Mouse (Mus musculus) gastrocnemius, postnatal 36 days (tissue): ENCODE data around the gene Atxn1. TPM values are rescaled to one million over a fixed set of nuclear protein-coding genes. Genes with fewer than 3 reads are reported as not detected.
A peak's percentile ranks its signal among the peaks of the same experiment; 100 is the strongest.

Source experiments
- DNase-seq, 2 experiments: peaks; one replicate each; pipeline ENCODE4 v3.0.0; 2022
- intact Hi-C: fragments of 180-260 bp; cut with DNase I; formaldehyde crosslinking; loops from one replicate; pipeline ENCODE4 v1.15.1; 2025
- total RNA-seq, 2 experiments: library from RNA; stranded (reverse); gene quantifications; 2 replicates each; pipeline ENCODE4 v1.2.3; 2021

Atxn1 gene
- total RNA-seq, 2 experiments from 2014 or later = 33.7 to 39.7 TPM

GRCm38 (mm10) chr13:45562011-45562410, 402.8 kb downstream of the Atxn1 start:
- DNase-seq = no peak
- intact Hi-C loops = no loop called here

- intact Hi-C loops = no loop called here
- DNase-seq = no peak
Measured at GRCm38 (mm10) chr13:45560543-45560942, 404.3 kb downstream of the Atxn1 start.

- intact Hi-C loops = no loop called here
- DNase-seq = no peak
Measured at GRCm38 (mm10) chr13:45559258-45559657, 405.6 kb downstream of the Atxn1 start.

- no peak for DNase-seq
- intact Hi-C loops = no loop called here
Measured at GRCm38 (mm10) chr13:45558367-45558766, 406.4 kb downstream of the Atxn1 start.

- no peak for DNase-seq
- intact Hi-C loops = no loop called here
Measured at GRCm38 (mm10) chr13:45553674-45554073, 411.1 kb downstream of the Atxn1 start.

GRCm38 (mm10) chr13:45547549-45547948, 417.3 kb downstream of the Atxn1 start:
- intact Hi-C loops = loop anchor here (10.0 kb wide), 1 partner anchor 617 kb away; no protein-coding TSS in a partner anchor
- DNase-seq = no peak

GRCm38 (mm10) chr13:45546946-45547345, 417.9 kb downstream of the Atxn1 start:
- intact Hi-C loops = loop anchor here (10.0 kb wide), 1 partner anchor 618 kb away; no protein-coding TSS in a partner anchor
- DNase-seq = no peak

GRCm38 (mm10) chr13:45545974-45546373, 418.8 kb downstream of the Atxn1 start:
- intact Hi-C loops = loop anchor here (10.0 kb wide), 1 partner anchor 619 kb away; no protein-coding TSS in a partner anchor
- no peak for DNase-seq

GRCm38 (mm10) chr13:45539205-45539568, 425.6 kb downstream of the Atxn1 start:
- peak; percentile 67 to 73 for DNase-seq
- intact Hi-C loops = loop anchor here (2.0 kb wide), 1 partner anchor 30 kb away; no protein-coding TSS in a partner anchor

- DNase-seq = peak; percentile 47 to 49
- intact Hi-C loops = loop anchor here (2.0 kb wide), 1 partner anchor 30 kb away; no protein-coding TSS in a partner anchor
Measured at GRCm38 (mm10) chr13:45538532-45539204, 426.1 kb downstream of the Atxn1 start.

GRCm38 (mm10) chr13:45538091-45538490, 426.7 kb downstream of the Atxn1 start:
- intact Hi-C loops = loop anchor here (2.0 kb wide), 1 partner anchor 29 kb away; no protein-coding TSS in a partner anchor
- no peak for DNase-seq

GRCm38 (mm10) chr13:45537110-45537509, 427.7 kb downstream of the Atxn1 start:
- peak in 1 of 2 experiments; percentile 35 for DNase-seq
- intact Hi-C loops = no loop called here

- no peak for DNase-seq
- intact Hi-C loops = no loop called here
Measured at GRCm38 (mm10) chr13:45535731-45536453, 428.9 kb downstream of the Atxn1 start.

- intact Hi-C loops = no loop called here
- no peak for DNase-seq
Measured at GRCm38 (mm10) chr13:45530754-45531153, 434.1 kb downstream of the Atxn1 start.

GRCm38 (mm10) chr13:45528787-45529186, 436.0 kb downstream of the Atxn1 start:
- DNase-seq = no peak
- intact Hi-C loops = no loop called here

GRCm38 (mm10) chr13:45527232-45527964, 437.4 kb downstream of the Atxn1 start:
- no peak for DNase-seq
- intact Hi-C loops = no loop called here

GRCm38 (mm10) chr13:45526230-45526629, 438.6 kb downstream of the Atxn1 start:
- intact Hi-C loops = no loop called here
- DNase-seq = no peak

- no peak for DNase-seq
Measured at GRCm38 (mm10) chr13:45524791-45525435, 439.9 kb downstream of the Atxn1 start.

GRCm38 (mm10) chr13:45524305-45524704, 440.5 kb downstream of the Atxn1 start:
- no peak for DNase-seq

More at GRCm38 (mm10) chr13:45524791-45525435, 439.9 kb downstream of the Atxn1 start:
- intact Hi-C loops = no loop called here

More at GRCm38 (mm10) chr13:45524305-45524704, 440.5 kb downstream of the Atxn1 start:
- intact Hi-C loops = no loop called here
